Mouse (Mus musculus) liver, embryonic 16.5 days (tissue): ENCODE data around the gene Diaph3. TPM values are rescaled to one million over a fixed set of nuclear protein-coding genes. Genes with fewer than 3 reads are reported as not detected.

Experiments
- ATAC-seq: fragments of 200-750 bp; cut with Nextera tagmentation; 2 replicates; pipeline ENCODE4 v1.8.0; 2017; ENCODE audit warnings: low read depth, mild to moderate bottlenecking, moderate number of reproducible peaks, moderate library complexity
- H3K27ac ChIP-seq: fragments of 300-500 bp; sonication (generic); 2 replicates; pipeline ENCODE4 v1.5.1; 2014; ENCODE audit warnings: mild to moderate bottlenecking, low read length
- H3K27me3 ChIP-seq: fragments of 300-500 bp; sonication (generic); 2 replicates; pipeline ENCODE4 v1.6.1; 2014; ENCODE audit warnings: low read depth, low read length, mixed read lengths; ENCODE audit not compliant: control insufficient read depth, insufficient read depth
- H3K36me3 ChIP-seq: fragments of 300-500 bp; sonication (generic); 2 replicates; pipeline ENCODE4 v1.6.1; 2014; ENCODE audit warnings: mild to moderate bottlenecking; ENCODE audit not compliant: control insufficient read depth, insufficient read depth
- H3K4me1 ChIP-seq: fragments of 300-500 bp; sonication (generic); 2 replicates; pipeline ENCODE4 v1.6.1; 2014; ENCODE audit warnings: low read depth, low read length, mixed read lengths; ENCODE audit not compliant: control insufficient read depth
- H3K4me2 ChIP-seq: fragments of 300-500 bp; sonication (generic); 2 replicates; pipeline ENCODE4 v1.6.1; 2014; ENCODE audit warnings: low read depth, low read length, mixed read lengths
- H3K4me3 ChIP-seq: fragments of 300-500 bp; sonication (generic); 2 replicates; pipeline ENCODE4 v1.5.1; 2014; ENCODE audit warnings: low read depth, mild to moderate bottlenecking, low read length
- H3K9ac ChIP-seq: fragments of 300-500 bp; sonication (generic); 2 replicates; pipeline ENCODE4 v1.6.1; 2014; ENCODE audit warnings: low read depth, low read length
- H3K9me3 ChIP-seq: fragments of 300-500 bp; sonication (generic); replicated peaks from 2 replicates; pipeline ENCODE4 v1.6.1; 2016; ENCODE audit warnings: low read length; ENCODE audit not compliant: control insufficient read depth
- WGBS: fragments of 180-500 bp; shearing (Covaris S2); extraction: QIAGEN DNeasy Blood & Tissue Kit; methylation state at CpG from one replicate; pipeline ENCODE4 v1.1.7; 2014; ENCODE audit not compliant: insufficient replicate concordance; 5-methylcytosine and 5-hydroxymethylcytosine counted together
- polyA plus RNA-seq: library from polyadenylated mRNA; unstranded; fragments of >200 nt; fragmentation: Nextera tagmentation; extraction: Ambion mirVana; gene quantifications from 2 replicates; pipeline ENCODE4 v1.2.1, GENCODE M21; 2015

Diaph3 gene
- polyA plus RNA-seq, 1 experiment from 2014 or later, result 15.2 TPM

- 84% methylated on average over 4 of the region's 4 CpGs for WGBS
- H3K4me2 ChIP-seq, result no peak overlapping the region
- no peak overlapping the region for H3K27ac ChIP-seq
- H3K9ac ChIP-seq, result no peak overlapping the region
- ATAC-seq, result no peak
- H3K36me3 ChIP-seq, result no peaks in the 10 kb centered on the region
- H3K9me3 ChIP-seq, result no peaks in the 10 kb centered on the region
- H3K4me1 ChIP-seq, result no peaks in the 10 kb centered on the region
- H3K4me3 ChIP-seq, result no peak overlapping the region
- H3K27me3 ChIP-seq, result no peaks in the 10 kb centered on the region
These were observed 210.3 kb downstream of the Diaph3 start for GRCm38 (mm10) chr14:86930763-86931162.

GRCm38 (mm10) chr14:86926827-86927226, 214.2 kb downstream of the Diaph3 start:
- Histone ChIP-seq H3K9ac (no peak overlapping the region), H3K36me3 (no peaks in the 10 kb centered on the region), H3K27me3 (no peaks in the 10 kb centered on the region), H3K4me2 (no peak overlapping the region), H3K4me3 (no peak overlapping the region), H3K27ac (no peak overlapping the region), H3K9me3 (no peaks in the 10 kb centered on the region), H3K4me1 (no peaks in the 10 kb centered on the region)
- WGBS, result 91% methylated on average over 7 of the region's 7 CpGs
- ATAC-seq, result no peak

GRCm38 (mm10) chr14:86898898-86899297, 242.1 kb downstream of the Diaph3 start:
- Histone ChIP-seq H3K4me1 (no peaks in the 10 kb centered on the region), H3K9ac (no peak overlapping the region), H3K4me2 (no peak overlapping the region), H3K4me3 (no peak overlapping the region), H3K9me3 (no peaks in the 10 kb centered on the region; the same call in 1 of the 2 replicates), H3K27me3 (no peaks in the 10 kb centered on the region), H3K36me3 (peaks cover 5% of the 10 kb centered on the region), H3K27ac (no peak overlapping the region)
- no peak for ATAC-seq

GRCm38 (mm10) chr14:86889070-86889804, 251.8 kb downstream of the Diaph3 start:
- H3K9me3 ChIP-seq, result no peaks in the 10 kb centered on the region; the same call in 1 of the 2 replicates
- WGBS, result 72% methylated on average over 3 of the region's 3 CpGs
- H3K36me3 ChIP-seq, result peaks cover 4% of the 10 kb centered on the region
- no peak overlapping the region for H3K9ac ChIP-seq
- no peak for ATAC-seq
- H3K4me3 ChIP-seq, result no peak overlapping the region
- H3K4me2 ChIP-seq, result no peak overlapping the region
- no peaks in the 10 kb centered on the region for H3K4me1 ChIP-seq
- no peak overlapping the region for H3K27ac ChIP-seq
- no peaks in the 10 kb centered on the region for H3K27me3 ChIP-seq

GRCm38 (mm10) chr14:86885417-86886098, 255.5 kb downstream of the Diaph3 start:
- ATAC-seq, result no peak
- WGBS, result 47% methylated on average over 5 of the region's 5 CpGs
- no peaks in the 10 kb centered on the region for H3K4me1 ChIP-seq
- H3K4me3 ChIP-seq, result no peak overlapping the region
- no peak overlapping the region for H3K4me2 ChIP-seq
- no peak overlapping the region for H3K9ac ChIP-seq
- H3K36me3 ChIP-seq, result no peaks in the 10 kb centered on the region
- H3K27me3 ChIP-seq, result no peaks in the 10 kb centered on the region
- no peak overlapping the region for H3K27ac ChIP-seq
- H3K9me3 ChIP-seq, result no peaks in the 10 kb centered on the region

- Histone ChIP-seq H3K27me3 (no peaks in the 10 kb centered on the region), H3K9ac (no peak overlapping the region), H3K4me1 (no peaks in the 10 kb centered on the region), H3K4me2 (no peak overlapping the region), H3K27ac (no peak overlapping the region), H3K4me3 (no peak overlapping the region), H3K36me3 (no peaks in the 10 kb centered on the region; the same call in 1 of the 2 replicates), H3K9me3 (no peaks in the 10 kb centered on the region)
- 84% methylated on average over 5 of the region's 5 CpGs for WGBS
- ATAC-seq, result no peak
These were observed 271.5 kb downstream of the Diaph3 start for GRCm38 (mm10) chr14:86869536-86869935.

GRCm38 (mm10) chr14:86867143-86867542, 273.9 kb downstream of the Diaph3 start:
- no peaks in the 10 kb centered on the region; the same call in 1 of the 2 replicates for H3K36me3 ChIP-seq
- no peaks in the 10 kb centered on the region for H3K4me1 ChIP-seq
- H3K4me2 ChIP-seq, result no peak overlapping the region
- no peak for ATAC-seq
- no peaks in the 10 kb centered on the region for H3K9me3 ChIP-seq
- no peaks in the 10 kb centered on the region for H3K27me3 ChIP-seq
- no peak overlapping the region for H3K27ac ChIP-seq
- WGBS, result 79% methylated on average over 3 of the region's 3 CpGs
- no peak overlapping the region for H3K9ac ChIP-seq
- no peak overlapping the region for H3K4me3 ChIP-seq

GRCm38 (mm10) chr14:86864053-86864452, 277.0 kb downstream of the Diaph3 start:
- no peak overlapping the region for H3K9ac ChIP-seq
- no peak overlapping the region for H3K4me3 ChIP-seq
- no peaks in the 10 kb centered on the region for H3K4me1 ChIP-seq
- ATAC-seq, result no peak
- no peaks in the 10 kb centered on the region; the same call in 1 of the 2 replicates for H3K36me3 ChIP-seq
- no peak overlapping the region for H3K4me2 ChIP-seq
- H3K27ac ChIP-seq, result no peak overlapping the region
- H3K9me3 ChIP-seq, result no peaks in the 10 kb centered on the region
- no peaks in the 10 kb centered on the region for H3K27me3 ChIP-seq
- WGBS, result 71% methylated on average over 3 of the region's 3 CpGs

- H3K36me3 ChIP-seq, result no peaks in the 10 kb centered on the region; the same call in 1 of the 2 replicates
- no peaks in the 10 kb centered on the region for H3K9me3 ChIP-seq
- no peak overlapping the region for H3K4me3 ChIP-seq
- no peaks in the 10 kb centered on the region for H3K27me3 ChIP-seq
- H3K4me2 ChIP-seq, result no peak overlapping the region
- 66% methylated on average over 11 of the region's 11 CpGs for WGBS
- no peaks in the 10 kb centered on the region for H3K4me1 ChIP-seq
- ATAC-seq, result no peak
- no peak overlapping the region for H3K27ac ChIP-seq
- H3K9ac ChIP-seq, result no peak overlapping the region
These were observed 279.6 kb downstream of the Diaph3 start for GRCm38 (mm10) chr14:86861277-86861946.
